Mouse (Mus musculus): ENCODE results near the gene Eif4e.
"Not testable (repeated sequence)": the region's sequence is repeated elsewhere in the genome, so short reads cannot be mapped to it uniquely, and the experiment has no call there.

The Eif4e gene

DNA sequence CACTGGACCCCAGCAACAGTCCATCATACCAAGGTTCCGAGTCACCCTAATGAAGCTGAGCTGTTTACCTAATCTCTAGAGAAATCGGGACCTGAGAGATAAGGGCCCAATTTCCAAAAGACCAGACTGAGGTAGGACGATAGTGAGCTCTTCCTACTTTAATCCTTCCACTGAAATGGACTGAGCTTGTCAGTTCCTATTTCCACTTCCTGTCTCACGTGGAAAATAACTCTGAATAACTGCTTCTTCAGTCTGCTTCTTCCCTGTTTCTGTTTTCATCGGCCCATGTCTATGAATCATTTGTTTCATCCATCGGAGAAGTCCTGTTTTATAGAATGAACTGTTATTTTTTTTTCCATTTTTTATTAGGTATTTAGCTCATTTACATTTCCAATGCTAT is 6.8 kb upstream of the Eif4e start:
- no peak for DNase-seq

DNA sequence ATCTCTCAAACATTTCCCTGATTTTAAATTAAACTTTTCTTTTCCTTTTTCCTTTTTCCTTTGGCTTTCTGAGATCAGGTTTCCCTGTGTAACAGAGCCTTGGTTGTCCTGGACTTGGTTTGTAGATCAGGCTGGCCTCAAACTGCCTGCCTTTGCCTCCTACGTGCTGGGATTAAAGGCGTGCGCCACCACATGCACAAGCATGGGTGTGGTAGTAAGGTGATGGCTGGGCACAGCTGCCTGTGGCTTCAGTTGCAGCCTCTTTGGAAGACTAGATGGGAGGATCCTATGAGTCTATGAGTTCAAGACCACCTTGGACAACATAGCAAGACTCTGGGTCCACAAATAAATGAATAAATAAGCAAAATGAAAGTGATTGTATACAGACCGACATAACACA is 2.0 kb upstream of the Eif4e start:
- no peak for DNase-seq

DNA sequence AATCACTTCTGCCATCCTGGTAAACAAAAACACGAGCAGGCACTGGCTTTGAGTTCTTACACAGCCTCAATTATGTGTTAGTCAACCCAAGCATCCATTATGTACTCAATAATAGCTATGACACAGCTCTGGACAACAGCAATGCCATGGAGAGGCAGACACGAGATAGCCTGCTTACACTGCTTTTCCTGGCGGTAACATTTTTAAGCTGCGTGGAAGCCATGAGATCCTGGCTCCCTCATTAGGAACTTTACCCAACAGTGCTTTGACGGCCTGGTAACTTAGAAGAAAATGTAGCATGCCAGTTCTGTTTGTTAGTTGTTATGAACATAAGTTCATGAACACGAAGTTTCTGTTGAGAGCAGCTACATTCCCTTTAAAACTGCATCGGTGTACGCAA is 485 bp upstream of the Eif4e start:
- no peak for DNase-seq

DNA sequence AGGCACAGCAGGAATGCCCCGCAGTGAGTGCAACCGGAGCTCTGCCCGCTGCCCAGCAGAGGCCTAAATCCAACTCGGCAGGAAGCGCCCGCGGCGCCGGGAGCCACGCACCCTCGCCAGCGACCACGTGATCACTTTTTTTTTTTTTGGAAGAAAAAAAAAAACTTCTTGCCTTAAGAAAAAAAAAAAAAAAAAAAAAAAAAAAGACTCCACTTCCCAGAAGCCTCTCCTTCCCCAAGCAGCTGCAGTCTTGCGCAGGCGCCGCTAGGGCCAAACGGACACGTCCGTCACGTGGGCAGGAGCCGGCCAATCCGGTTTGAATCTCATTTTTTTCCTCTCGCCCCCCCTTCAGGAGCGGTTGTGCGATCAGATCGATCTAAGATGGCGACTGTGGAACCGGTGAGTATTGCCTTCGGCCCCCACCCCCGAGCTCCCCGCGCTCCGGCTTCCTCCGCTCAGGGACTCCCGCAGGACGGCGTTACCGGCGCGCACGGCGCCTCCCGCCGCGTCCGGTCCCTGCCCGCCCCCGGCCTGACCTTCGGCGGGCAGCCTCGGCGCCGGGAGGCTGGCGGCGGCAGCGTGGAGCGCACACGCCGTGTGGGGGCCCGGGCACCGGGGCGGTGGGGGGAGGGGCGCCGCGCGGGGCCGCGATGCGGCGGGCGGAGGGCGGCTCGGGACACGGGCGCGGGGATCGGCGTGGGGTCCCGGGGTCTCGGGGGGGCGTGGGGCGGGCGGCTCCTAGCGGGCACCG is 1.1 kb downstream of the Eif4e start:
- peak; percentile 98 to 99 for DNase-seq

DNA sequence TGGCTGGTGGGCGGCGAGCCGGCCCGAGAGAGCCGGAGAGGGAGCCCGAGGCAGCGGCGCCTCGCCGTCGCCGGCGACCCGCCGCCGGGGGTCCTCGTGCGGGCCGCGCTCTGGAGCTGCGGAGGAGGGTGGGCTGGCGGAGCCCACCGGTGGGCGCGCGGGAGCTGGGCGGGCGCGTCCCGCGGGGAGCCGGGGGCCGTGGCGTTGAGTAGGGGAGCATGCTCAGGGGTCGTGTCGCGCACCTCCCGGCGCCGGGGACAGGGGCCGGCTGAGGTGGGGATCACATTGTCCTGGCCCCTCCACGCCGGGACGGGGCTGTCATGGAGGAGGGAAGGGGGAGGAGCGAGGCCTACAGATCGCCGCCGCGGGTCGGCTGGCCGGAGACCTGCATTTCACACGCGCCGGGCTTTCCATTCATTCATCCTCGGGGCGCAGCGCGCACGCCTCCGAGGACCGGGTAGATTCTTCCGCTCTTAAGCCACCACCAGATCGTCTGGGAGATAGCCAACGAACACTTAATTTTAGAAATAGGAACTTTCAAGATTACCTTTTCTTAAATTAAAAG is 1.8 kb downstream of the Eif4e start:
- peak; percentile 77 to 82 for DNase-seq

DNA sequence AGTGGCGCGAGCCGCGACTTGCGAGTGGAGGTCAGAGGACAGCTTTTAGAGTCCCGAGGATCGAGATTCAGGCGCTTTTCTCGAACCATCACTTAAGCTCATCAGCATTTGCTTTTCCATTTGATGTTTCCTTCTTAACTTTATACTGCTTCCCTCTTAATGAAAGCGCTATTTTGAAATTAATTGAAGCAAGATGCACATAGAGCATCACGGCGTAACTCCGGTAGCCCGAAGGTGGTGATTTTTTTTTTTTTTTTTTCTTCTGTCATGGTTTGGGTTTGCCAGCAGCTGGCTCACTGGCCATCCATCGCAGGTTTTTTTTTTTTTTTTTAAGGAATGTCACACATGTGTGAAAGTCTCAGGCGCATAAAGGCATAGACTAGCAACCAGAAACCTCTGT is 2.3 kb downstream of the Eif4e start:
- no peak for DNase-seq

DNA sequence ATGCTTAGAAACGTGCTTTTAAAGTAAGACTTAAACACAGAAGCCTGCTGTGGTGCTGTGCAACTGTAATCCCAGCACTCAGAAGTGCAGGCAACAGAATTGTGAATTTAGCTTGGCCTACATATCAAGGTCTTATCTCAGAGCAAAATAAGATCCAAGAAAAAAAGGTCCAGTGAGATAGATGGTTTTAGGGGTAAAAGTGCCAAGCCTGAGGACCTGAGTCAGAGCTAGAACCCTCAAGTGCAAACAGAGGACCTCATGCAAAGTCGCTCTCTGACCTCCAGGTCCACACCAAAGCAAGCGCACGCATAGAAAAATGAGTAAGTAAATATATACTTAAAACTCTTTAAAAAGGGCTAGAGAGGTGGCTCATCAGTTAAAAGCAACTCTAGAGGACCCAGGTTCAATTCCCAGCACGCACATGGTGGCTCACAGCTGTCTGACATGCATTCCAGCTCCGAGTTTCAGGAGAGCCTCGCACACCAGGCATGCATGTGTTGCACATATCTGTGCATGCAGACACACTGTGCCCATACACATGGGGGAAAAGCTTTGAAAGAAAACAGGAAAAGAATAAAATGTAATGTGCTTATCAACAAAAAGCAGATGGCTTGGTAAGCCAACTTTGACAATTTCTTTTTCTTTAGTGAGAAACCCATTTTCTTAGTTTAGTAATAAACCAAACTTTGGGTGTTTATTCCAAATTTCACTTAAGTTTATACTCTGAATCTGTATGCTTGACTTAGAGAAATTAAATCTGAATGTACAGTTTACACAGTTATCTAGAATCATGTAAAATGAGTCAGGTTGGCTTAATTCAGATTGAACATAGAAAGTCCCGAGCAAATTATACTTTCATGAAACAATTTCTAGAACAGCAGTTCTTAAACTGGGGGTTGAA is 4.8 kb downstream of the Eif4e start:
- no peak for DNase-seq

DNA sequence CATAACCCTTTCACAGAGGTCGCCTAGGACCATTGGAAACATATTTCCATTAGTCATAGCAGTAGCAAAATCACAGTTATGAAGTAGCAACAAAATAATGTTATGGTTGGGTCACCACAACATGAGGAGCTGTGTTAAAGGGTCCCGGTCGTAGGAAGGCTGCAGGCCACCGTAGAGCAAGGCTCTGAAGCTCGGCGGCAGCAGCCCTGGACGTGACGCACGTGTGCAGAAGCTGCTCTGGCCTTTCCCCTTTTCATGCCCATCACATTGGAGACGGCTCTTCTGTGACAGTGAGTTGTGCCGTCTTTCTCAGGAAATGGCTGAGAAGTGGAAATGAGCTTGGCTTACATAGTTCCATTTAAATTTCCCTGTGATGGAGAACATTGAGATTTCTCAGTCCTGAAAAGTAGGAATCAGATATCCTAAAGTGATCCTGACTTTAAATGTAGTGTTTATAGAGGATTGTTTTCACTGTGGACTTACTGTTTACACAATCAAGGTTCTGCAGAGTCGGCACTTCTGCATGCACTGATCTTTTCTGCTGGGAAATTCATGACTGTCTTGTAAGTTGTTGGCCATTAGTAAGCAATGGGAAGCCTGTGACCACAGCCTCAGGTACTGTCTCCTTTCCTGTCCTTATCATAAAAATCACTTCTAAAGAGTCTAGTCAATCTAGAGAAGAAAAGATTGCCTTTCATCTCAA is 5.7 kb downstream of the Eif4e start:
- DNase-seq = no peak

DNA sequence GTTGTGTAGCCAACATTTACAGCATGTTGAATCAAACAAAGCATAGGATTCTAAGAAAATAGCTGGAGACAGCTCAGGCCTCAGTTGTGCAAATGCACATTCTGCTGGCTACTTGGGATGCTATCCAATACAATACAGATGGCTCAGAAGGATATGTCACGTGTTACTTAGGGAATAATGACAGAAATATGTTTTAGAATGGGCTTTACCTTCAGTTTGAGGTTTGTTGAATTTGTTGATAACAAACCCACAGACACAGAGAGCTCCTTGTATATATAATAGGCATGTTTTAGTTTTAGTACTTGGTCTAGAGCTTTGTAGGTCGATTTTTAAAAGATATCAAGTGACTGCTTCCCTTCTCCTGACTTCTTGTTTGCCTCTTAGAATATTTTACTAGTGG is 6.8 kb downstream of the Eif4e start:
- no peak for DNase-seq

DNA sequence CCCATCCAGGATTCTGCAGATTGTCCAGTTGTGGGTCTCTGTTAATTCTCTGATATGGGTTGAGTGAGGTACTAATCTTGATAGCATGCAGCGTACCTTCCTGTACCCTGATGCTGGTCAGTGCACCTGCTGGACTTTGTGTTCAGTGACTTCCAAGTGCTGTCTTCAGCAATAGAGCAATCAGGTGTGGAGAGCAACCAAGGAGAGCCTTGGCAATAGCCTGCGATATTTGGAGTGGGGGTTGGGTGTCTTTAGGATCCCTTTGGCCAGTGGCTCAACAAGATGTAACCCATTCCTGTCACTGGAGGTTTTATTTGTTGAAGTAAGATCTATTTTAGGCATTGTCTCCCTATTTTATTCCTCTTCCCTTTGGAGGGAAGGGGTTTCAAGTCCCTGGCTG is 10.1 kb downstream of the Eif4e start:
- DNase-seq = no peak

DNA sequence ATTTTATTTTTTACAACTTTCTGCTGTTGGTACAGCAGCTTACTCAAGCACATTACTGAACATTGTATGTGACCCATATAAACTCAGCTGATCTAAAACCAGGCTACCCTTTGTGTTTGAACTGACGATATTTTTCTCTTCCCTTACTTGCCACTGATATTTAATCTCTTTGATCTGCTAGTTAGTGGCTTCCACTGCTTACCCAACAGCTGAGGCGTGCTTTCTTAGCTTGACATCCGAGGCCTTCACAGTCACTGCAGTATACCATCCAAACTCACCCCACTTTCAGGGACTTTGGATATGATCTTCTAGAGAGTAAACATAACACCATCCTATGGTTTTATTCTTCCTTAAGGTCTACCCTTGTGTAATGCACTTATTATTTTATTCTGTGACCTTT is 16.6 kb downstream of the Eif4e start:
- no peak for DNase-seq

DNA sequence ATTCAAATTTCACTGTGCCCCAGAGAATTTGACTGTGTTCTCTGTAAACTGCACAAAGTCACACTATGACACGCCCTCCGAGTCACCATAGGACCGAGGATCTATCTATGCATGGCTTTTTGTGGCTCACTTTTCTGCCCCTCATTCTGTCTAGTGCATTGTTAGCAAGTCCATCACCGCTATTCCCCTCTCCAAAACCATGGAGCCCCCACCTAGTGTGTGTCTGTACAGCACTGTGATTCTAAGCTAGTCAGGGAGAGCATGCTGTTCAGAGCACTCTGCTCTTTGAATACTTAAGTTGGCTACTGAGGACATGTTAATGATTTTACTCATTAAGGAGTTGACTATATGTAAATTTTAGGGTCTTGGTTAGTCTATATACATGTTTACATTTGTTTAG is 18.1 kb downstream of the Eif4e start:
- DNase-seq = no peak

DNA sequence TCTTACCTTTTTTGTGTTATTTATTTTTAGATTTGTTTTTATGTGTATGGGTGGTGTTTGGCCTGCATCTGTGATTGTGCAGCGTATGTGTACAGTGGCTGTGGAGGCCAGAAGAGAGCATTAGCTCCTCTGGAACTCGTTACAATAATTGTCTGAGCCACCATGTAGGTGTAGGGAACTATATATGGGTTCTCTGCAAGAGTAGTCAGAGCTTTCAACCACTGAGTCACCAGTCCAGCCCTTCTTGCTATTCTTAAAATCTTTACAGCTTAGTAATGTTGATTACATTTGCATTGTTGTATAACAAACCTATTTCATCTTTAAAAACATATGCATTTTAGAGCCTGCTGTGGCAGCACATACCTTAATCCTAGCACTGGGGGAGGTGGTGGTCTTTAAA is 20.7 kb downstream of the Eif4e start:
- DNase-seq = no peak

DNA sequence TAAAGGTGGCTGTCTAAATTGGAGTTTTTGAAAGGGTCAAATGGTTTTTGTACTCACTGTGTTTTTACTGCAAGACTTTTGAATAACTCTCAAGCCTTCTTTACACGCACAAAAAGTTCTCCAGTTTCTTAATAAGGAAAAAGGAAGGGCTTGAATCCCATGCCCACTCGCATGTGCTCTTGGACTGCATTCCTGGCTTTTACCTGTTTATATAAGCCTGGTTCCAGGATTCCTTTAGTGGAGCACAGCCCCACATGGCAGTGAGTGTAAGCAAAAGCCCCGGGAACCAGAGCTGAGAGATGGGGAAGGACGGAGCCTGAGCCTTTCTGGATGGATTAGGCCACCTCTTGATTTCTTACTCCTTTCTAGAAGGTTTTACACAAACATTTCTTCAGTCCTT is 23.1 kb downstream of the Eif4e start:
- peak in 1 of 2 experiments; percentile 40 for DNase-seq

DNA sequence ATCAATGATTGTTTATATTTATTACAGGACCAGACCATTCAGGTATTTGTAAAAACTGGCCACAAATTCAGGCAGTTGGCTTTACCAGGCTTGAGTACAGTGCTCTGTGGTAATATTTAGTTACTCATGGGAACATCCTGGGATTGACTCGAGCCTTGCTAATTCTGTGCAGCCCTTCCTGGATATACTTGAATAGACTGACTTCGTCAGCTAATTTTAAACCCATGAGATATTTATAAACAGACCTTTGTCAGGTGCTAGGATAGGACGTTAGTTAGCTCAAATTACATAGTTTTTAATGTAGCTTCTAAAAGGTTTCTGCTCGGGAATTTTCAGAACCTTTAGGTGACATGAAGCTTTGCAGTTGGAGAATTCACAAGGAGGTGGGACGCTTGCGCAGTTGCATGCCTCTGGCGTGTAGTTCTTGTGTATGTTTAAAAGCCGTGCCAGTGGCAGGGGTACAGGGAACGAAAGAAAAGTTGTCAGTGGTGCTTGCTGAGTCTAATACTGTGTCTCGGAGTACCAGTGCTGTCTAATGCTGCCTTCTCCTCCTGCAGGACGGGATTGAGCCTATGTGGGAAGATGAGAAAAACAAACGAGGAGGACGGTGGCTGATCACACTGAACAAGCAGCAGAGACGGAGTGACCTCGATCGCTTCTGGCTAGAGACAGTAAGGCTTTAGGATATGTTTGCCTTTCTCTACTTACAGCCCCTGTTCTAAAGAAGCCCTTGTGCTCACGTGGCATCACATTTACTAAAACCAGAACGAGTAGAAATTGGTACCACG is 24.6 kb downstream of the Eif4e start:
- DNase-seq = no peak

DNA sequence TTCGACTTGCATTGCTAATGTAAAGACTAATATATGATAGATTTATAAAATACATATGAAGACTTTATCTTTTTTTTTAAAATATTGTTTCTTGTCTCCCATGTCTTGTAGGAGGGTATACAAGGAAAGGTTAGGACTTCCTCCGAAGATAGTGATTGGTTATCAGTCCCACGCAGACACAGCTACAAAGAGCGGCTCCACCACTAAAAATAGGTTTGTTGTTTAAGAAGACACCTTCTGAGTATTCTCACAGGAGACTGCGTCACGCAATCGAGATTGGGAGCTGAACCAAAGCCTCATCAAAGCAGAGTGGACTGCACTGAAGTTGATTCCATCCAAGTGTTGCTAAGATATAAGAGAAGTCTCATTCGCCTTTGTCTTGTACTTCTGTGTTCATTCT is 29.3 kb downstream of the Eif4e start:
- DNase-seq = not testable (repeated sequence)

DNA sequence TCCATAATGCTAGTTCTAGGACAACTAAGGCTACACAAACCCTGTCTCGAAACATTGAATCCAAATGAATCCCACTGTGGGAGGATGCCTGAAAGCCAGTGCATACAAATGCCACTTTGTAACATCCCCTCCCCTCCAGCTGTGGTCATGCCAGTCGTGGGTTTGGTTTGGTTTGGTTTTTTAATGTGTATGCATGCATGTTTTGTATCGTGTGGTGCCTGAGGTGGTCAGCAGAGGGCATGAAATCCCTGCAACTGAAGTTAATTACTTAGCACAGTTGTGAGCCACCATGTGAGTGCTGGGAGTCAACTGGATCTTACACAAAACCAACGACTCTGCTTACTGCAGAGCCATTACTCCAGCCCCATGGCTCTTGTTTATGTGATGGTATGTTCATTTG is 32.5 kb downstream of the Eif4e start:
- DNase-seq = peak; percentile 18 to 35

DNA sequence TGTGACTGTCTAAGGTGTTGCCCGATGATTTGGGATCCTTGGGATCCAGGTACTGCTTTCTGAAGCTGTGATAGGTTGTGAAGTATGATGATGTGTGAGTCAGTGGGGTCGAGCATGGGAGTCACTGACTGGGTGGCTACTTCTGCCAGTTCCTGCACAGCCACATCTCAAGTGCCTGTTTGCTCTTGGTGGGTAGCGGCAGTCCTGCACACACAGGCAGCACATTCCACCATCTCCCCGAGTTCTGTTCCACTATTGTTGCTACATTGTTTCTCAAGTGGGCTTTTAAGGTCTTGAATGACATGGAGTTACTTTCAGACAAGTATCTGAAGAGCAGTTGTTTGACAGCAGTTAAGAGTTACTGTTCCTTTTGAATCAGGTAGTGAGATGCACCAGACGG is 34.3 kb downstream of the Eif4e start:
- peak in 1 of 2 experiments; percentile 25 for DNase-seq

DNA sequence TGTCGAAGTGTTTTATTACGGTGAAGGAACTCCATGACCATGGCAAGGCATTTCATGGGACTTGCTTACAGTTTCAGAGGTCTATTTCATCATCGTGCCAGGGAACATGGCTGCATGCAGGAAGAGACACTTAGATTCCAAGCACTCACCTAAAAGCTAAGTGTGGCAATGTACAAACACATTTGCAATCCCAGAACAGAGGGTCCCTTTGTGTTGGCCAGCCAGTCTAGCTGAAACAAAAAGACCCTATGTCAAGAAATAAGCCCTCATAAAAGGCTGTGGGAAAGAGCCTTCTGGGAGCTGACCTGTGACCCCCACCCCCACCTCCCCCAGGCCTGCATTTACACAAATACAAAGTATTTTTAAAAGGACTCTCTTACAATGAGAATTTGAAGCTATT is 34.9 kb downstream of the Eif4e start:
- no peak for DNase-seq

DNA sequence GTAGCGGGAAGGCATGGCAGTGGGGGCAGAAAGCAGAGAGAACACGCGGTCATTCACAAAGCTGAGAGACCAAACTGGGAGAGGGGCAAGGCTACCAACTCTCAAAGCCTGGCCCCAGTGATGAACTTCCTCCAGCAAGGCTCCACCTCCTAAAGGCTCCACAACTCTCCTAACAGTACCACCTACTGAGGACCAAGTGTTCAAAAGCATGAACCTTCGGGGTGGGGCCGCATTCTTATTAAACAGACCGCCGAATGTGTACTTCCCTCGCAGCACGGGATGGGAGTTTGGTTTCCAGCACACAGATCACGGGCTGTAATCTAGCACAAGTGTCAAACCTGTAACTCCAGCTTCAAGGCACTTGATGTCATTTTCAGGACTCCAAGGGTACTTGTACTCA is 52.9 kb downstream of the Eif4e start:
- DNase-seq = no peak

DNA sequence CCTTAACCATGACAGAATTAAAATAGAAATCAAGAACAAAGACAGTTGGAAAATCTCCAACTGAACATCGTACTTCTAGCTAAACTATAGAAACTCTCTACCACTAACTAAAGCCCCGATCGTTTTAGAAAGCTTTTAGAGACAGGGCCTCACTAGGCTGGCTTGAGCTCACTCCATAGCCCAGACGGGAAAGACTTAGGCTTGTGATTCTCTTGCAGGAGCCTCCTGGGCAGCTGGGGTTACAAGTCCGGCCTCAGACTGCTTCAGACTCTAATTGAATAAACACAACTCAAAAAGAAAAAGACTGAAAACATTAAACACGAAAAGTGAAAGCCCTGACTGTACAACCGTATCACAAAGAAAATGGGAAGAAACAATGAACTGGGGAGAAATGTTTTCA is 60.2 kb downstream of the Eif4e start:
- no peak for DNase-seq

DNA sequence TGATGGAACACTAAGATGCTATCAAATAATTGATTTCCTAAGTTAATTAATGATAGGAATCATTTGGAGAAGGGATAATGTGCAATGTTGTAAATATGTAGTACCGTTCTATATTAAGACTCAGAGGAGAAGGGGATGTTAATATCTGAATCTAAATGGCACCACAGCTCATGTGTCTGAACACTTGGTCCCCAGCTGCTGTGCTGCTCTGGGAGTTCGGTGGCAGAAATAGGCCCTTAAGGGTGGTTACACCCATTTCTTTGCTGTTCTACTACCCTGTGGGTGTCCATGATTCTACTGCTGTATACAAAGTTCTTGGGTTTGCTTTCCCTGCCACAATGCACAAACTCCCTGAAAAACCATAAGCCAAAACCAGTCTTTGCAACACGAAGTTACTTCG is 61.2 kb downstream of the Eif4e start:
- no peak for DNase-seq

DNA sequence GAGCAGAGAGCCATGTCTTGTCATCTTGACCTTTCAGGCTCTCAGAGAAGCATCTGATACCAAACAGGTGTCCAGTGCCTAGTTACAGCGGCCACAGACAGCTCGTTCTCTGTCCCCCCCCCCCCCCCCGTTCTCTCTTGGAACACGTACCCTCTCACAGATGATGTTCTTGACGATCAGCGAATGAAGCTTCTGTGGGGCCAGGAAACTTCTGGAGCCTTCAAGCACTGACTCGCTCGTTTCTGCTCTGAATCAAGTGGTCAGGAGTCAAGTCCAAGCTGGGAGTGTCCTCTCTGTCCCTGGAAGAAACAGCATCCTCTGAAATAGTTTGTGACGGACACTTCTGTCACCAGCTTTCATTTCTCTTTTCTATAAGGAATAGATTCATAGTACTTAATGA is 62.0 kb downstream of the Eif4e start:
- DNase-seq = no peak
